Mouse (Mus musculus): ENCODE results near the gene Trim6. TPM values are rescaled to one million over a fixed set of nuclear protein-coding genes. Genes with fewer than 3 reads are reported as not detected.

The Trim6 gene
- total RNA-seq, 1 experiment: 73.9 TPM

GRCm38 (mm10) chr7:104179074-104179473 lies 39.5 kb upstream of the Trim6 start:
- in situ Hi-C loops (cut with MboI; ENCODE audit: low sequenced_read_pairs in 2 of 2, unreplicated experiment in 2 of 2): loop anchor here in 1 of 2 experiments (25.0 kb wide), 1 partner anchor 433 kb away; the partner anchor contains the start of genes Olfr655, Olfr656 and Olfr657
- no peak for DNase-seq (ENCODE audit: low read depth, low spot score)
- TF ChIP-seq HCFC1 (IDR thresholded peaks at IDR 0.05; ENCODE audit: borderline replicate concordance, insufficient read depth, low read length) (no peak), CHD2 (IDR thresholded peaks at IDR 0.05; ENCODE audit: low read depth, low read length) (no peak), ZC3H11A (IDR thresholded peaks at IDR 0.05; ENCODE audit: borderline replicate concordance, low read depth, low read length) (no peak), ZNF384 (IDR thresholded peaks at IDR 0.05; ENCODE audit: low read depth, low read length) (no peak), MAFK (IDR thresholded peaks at IDR 0.05; ENCODE audit: insufficient read depth, low read depth, low read length) (no peak)
- Histone ChIP-seq H3K36me3 (ENCODE audit: control insufficient read depth, insufficient read depth, low read length, poor library complexity, severe bottlenecking) (no peaks in the 10 kb centered on the region), H3K4me3 (ENCODE audit: insufficient read depth in 1 of 2, low read depth in 1 of 2, low read length in 2 of 2, poor library complexity in 1 of 2, severe bottlenecking in 1 of 2) (no peak overlapping the region), H3K4me1 (ENCODE audit: control insufficient read depth in 2 of 2, insufficient read depth in 2 of 2, low read length in 2 of 2, poor library complexity in 1 of 2) (no peaks in the 10 kb centered on the region), H3K9me3 (ENCODE audit: control insufficient read depth, insufficient read depth, low read depth, low read length) (no peaks in the 10 kb centered on the region), H3K9ac (ENCODE audit: insufficient read depth, low read depth, low read length, poor library complexity, severe bottlenecking) (no peak overlapping the region), H3K27ac (ENCODE audit: insufficient read depth, low read depth, low read length, poor library complexity, severe bottlenecking) (no peak overlapping the region)

- Histone ChIP-seq H3K9me3 (ENCODE audit: control insufficient read depth, insufficient read depth, low read depth, low read length) (no peaks in the 10 kb centered on the region), H3K36me3 (ENCODE audit: control insufficient read depth, insufficient read depth, low read length, poor library complexity, severe bottlenecking) (no peaks in the 10 kb centered on the region), H3K9ac (ENCODE audit: insufficient read depth, low read depth, low read length, poor library complexity, severe bottlenecking) (no peak within 1 kb of the TSS), H3K27ac (ENCODE audit: insufficient read depth, low read depth, low read length, poor library complexity, severe bottlenecking) (no peak within 1 kb of the TSS), H3K4me3 (ENCODE audit: insufficient read depth in 1 of 2, low read depth in 1 of 2, low read length in 2 of 2, poor library complexity in 1 of 2, severe bottlenecking in 1 of 2) (no peak within 1 kb of the TSS), H3K4me1 (ENCODE audit: control insufficient read depth in 2 of 2, insufficient read depth in 2 of 2, low read length in 2 of 2, poor library complexity in 1 of 2) (no peaks in the 10 kb centered on the region)
- no peak for DNase-seq (ENCODE audit: low read depth, low spot score)
- in situ Hi-C loops (cut with MboI; ENCODE audit: low sequenced_read_pairs in 2 of 2, unreplicated experiment in 2 of 2): loop anchor here in 1 of 2 experiments (25.0 kb wide), 1 partner anchor 429 kb away; the partner anchor contains the start of genes Olfr655, Olfr656 and Olfr657
- TF ChIP-seq ZC3H11A (IDR thresholded peaks at IDR 0.05; ENCODE audit: borderline replicate concordance, low read depth, low read length) (no peak), HCFC1 (IDR thresholded peaks at IDR 0.05; ENCODE audit: borderline replicate concordance, insufficient read depth, low read length) (no peak), MAFK (IDR thresholded peaks at IDR 0.05; ENCODE audit: insufficient read depth, low read depth, low read length) (no peak), ZNF384 (IDR thresholded peaks at IDR 0.05; ENCODE audit: low read depth, low read length) (no peak), CHD2 (IDR thresholded peaks at IDR 0.05; ENCODE audit: low read depth, low read length) (no peak)
Measured at GRCm38 (mm10) chr7:104183292-104183691, 35.3 kb upstream of the Trim6 start, which contains the start of gene Olfr648. Gene Olfr648 (minus strand): TSS chr7:104183392.

GRCm38 (mm10) chr7:104191275-104191674 lies 27.3 kb upstream of the Trim6 start:
- Histone ChIP-seq H3K4me1 (ENCODE audit: control insufficient read depth in 2 of 2, insufficient read depth in 2 of 2, low read length in 2 of 2, poor library complexity in 1 of 2) (no peaks in the 10 kb centered on the region), H3K9ac (ENCODE audit: insufficient read depth, low read depth, low read length, poor library complexity, severe bottlenecking) (no peak overlapping the region), H3K9me3 (ENCODE audit: control insufficient read depth, insufficient read depth, low read depth, low read length) (no peaks in the 10 kb centered on the region), H3K36me3 (ENCODE audit: control insufficient read depth, insufficient read depth, low read length, poor library complexity, severe bottlenecking) (no peaks in the 10 kb centered on the region), H3K4me3 (ENCODE audit: insufficient read depth in 1 of 2, low read depth in 1 of 2, low read length in 2 of 2, poor library complexity in 1 of 2, severe bottlenecking in 1 of 2) (no peak overlapping the region), H3K27ac (ENCODE audit: insufficient read depth, low read depth, low read length, poor library complexity, severe bottlenecking) (no peak overlapping the region)
- DNase-seq (ENCODE audit: low read depth, low spot score): no peak
- in situ Hi-C loops (cut with MboI; ENCODE audit: low sequenced_read_pairs in 2 of 2, unreplicated experiment in 2 of 2): loop anchor here in 1 of 2 experiments (25.0 kb wide), 1 partner anchor 421 kb away; the partner anchor contains the start of genes Olfr655, Olfr656 and Olfr657
- TF ChIP-seq ZNF384 (IDR thresholded peaks at IDR 0.05; ENCODE audit: low read depth, low read length) (no peak), ZC3H11A (IDR thresholded peaks at IDR 0.05; ENCODE audit: borderline replicate concordance, low read depth, low read length) (no peak), CHD2 (IDR thresholded peaks at IDR 0.05; ENCODE audit: low read depth, low read length) (no peak), MAFK (IDR thresholded peaks at IDR 0.05; ENCODE audit: insufficient read depth, low read depth, low read length) (no peak), HCFC1 (IDR thresholded peaks at IDR 0.05; ENCODE audit: borderline replicate concordance, insufficient read depth, low read length) (no peak)

- no peaks in the 10 kb centered on the region for H3K4me1 ChIP-seq (ENCODE audit: control insufficient read depth in 2 of 2, insufficient read depth in 2 of 2, low read length in 2 of 2, poor library complexity in 1 of 2)
- H3K9me3 ChIP-seq (ENCODE audit: control insufficient read depth, insufficient read depth, low read depth, low read length): no peaks in the 10 kb centered on the region
- TF ChIP-seq MAFK (IDR thresholded peaks at IDR 0.05; ENCODE audit: insufficient read depth, low read depth, low read length) (no peak), CHD2 (IDR thresholded peaks at IDR 0.05; ENCODE audit: low read depth, low read length) (no peak)
- DNase-seq (ENCODE audit: low read depth, low spot score): no peak
- H3K9ac ChIP-seq (ENCODE audit: insufficient read depth, low read depth, low read length, poor library complexity, severe bottlenecking): no peak within 1 kb of the TSS
- no peaks in the 10 kb centered on the region for H3K36me3 ChIP-seq (ENCODE audit: control insufficient read depth, insufficient read depth, low read length, poor library complexity, severe bottlenecking)
- no peak within 1 kb of the TSS for H3K4me3 ChIP-seq (ENCODE audit: insufficient read depth in 1 of 2, low read depth in 1 of 2, low read length in 2 of 2, poor library complexity in 1 of 2, severe bottlenecking in 1 of 2)
- in situ Hi-C loops (cut with MboI; ENCODE audit: low sequenced_read_pairs in 2 of 2, unreplicated experiment in 2 of 2): loop anchor here in 1 of 2 experiments (25.0 kb wide), 1 partner anchor 416 kb away; the partner anchor contains the start of genes Olfr655, Olfr656 and Olfr657
- H3K27ac ChIP-seq (ENCODE audit: insufficient read depth, low read depth, low read length, poor library complexity, severe bottlenecking): no peak within 1 kb of the TSS
Measured at GRCm38 (mm10) chr7:104195885-104196284, 22.7 kb upstream of the Trim6 start, which contains the start of gene Olfr649. Gene Olfr649 (minus strand): TSS chr7:104195985.

Measured in ES-E14 (cell line).